Mouse (Mus musculus) Patski (cell line): Measurements from ENCODE around the gene 1700028K03Rik. TPM values are rescaled to one million over a fixed set of nuclear protein-coding genes. Genes with fewer than 3 reads are reported as not detected.

Experiments
- ATAC-seq: fragments of 100-300 bp; one replicate; pipeline ENCODE4 v1.8.0; 2021
- CTCF ChIA-PET: fragments of 350-600 bp; sonication (Branson Sonifier 250); formaldehyde crosslinking; loops from one replicate; lab custom pipeline; 2022; ENCODE audit warnings: inconsistent platforms; lab: Charles Lee
- POLR2A ChIA-PET: fragments of 350-600 bp; sonication (Branson Sonifier 250); formaldehyde crosslinking; loops from one replicate; lab custom pipeline; 2022; ENCODE audit warnings: antibody characterized with exemption, inconsistent platforms; lab: Charles Lee
- DNase-seq: peaks from one replicate; pipeline ENCODE4 v3.0.0-alpha.2; 2011; ENCODE audit warnings: low read depth, low spot score
- H3K27me3 ChIP-seq: fragments of 371-371 bp; one replicate; pipeline ENCODE4 v1.5.1; 2021
- CTCF ChIP-seq: fragments of 100-300 bp; IDR thresholded peaks from one replicate; pipeline ENCODE4 v1.5.1; 2021
- in situ Hi-C: fragments of 300-500 bp; cut with MboI; formaldehyde crosslinking; loops from 3 replicates; pipeline ENCODE4 v1.11.1; 2018; ENCODE audit warnings: low pct_unique_long_range_greater_than_20kb, mixed read lengths
- polyA plus RNA-seq: library from polyadenylated mRNA; unstranded; gene quantifications from one replicate; pipeline ENCODE4 v1.2.3, GENCODE M21; 2021

The 1700028K03Rik gene
- polyA plus RNA-seq, 1 experiment from 2014 or later = 0.04 TPM

DNA sequence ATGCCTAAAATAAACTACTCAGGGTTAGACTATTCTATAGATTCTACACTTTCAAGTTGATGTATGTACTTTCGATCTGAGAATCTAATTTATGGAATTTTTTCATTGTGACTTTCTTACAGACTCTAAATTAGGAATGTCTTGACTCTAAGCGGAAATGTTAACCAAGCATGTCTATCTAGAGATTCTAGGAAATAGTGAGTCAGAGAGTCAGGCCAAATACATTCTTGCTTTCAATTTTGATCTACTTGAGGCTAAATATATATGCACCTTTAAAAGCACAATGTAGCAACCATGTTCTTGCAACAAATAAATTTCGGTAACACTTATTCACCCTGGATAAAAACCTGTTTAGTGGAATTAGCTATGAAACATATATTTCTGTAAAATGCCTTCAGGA, 5.7 kb upstream of the 1700028K03Rik start:
- ATAC-seq = no peak
- ChIA-PET CTCF (interaction anchor here (1.2 to 1.6 kb wide), 2 partner anchors 11 to 19 kb away, joined by 3 to 4 read pairs; no protein-coding TSS in a partner anchor), POLR2A (interaction anchor here (1.0 kb wide), 1 partner anchor 13 kb away, joined by 7 read pairs; no protein-coding TSS in a partner anchor)
- DNase-seq = no peak
- in situ Hi-C loops = no loop called here
- no peak for TF ChIP-seq CTCF
- H3K27me3 ChIP-seq = peaks cover 25% of the 10 kb centered on the region

GRCm38 (mm10) chr5:107533590-107533989, 919 bp upstream of the 1700028K03Rik start:
- ChIA-PET CTCF (interaction anchor here (2.0 kb wide), 1 partner anchor 12 kb away, joined by 4 read pairs; no protein-coding TSS in a partner anchor), POLR2A (no interaction called here)
- ATAC-seq (no peak), DNase-seq (no peak)
- in situ Hi-C loops = no loop called here
- TF ChIP-seq CTCF = no peak
- H3K27me3 ChIP-seq = peaks cover 42% of the 10 kb centered on the region

- peaks cover 18% of the 10 kb centered on the region for H3K27me3 ChIP-seq
- no peak for TF ChIP-seq CTCF
- ATAC-seq = no peak
- POLR2A ChIA-PET = interaction anchor here (0.5 to 1.0 kb wide), 2 partner anchors 11 to 12 kb away, joined by 4 to 7 read pairs; no protein-coding TSS in a partner anchor
- CTCF ChIA-PET = no interaction called here
- in situ Hi-C loops = no loop called here
- DNase-seq = no peak
Measured at GRCm38 (mm10) chr5:107541696-107542095, 7.2 kb downstream of the 1700028K03Rik start.

DNA sequence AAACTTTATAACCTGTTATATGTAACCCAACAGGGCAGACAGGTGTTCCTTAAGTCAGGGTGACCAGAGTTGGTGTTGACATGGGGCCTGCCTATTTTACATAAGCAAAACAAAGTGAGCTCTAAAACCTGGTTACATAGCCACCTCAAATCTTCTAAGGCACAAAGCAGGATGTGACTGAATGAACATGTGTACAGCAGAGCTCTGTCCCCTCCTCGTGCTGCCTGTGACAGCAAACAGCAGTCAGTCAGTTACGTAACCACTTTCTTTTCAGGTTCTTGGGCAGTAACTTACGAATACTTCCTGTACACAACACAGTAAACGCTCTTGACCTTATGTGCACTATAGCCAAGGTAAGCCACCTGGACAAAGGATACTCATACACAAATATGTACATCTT, 11.4 kb downstream of the 1700028K03Rik start:
- ChIA-PET POLR2A (interaction anchor here (0.6 kb wide), 1 partner anchor 14 kb away, joined by 4 read pairs; no protein-coding TSS in a partner anchor), CTCF (interaction anchor here (1.6 kb wide), 1 partner anchor 14 kb away, joined by 4 read pairs; no protein-coding TSS in a partner anchor)
- TF ChIP-seq CTCF = no peak
- no peak for ATAC-seq
- in situ Hi-C loops = no loop called here
- H3K27me3 ChIP-seq = no peaks in the 10 kb centered on the region
- no peak for DNase-seq

DNA sequence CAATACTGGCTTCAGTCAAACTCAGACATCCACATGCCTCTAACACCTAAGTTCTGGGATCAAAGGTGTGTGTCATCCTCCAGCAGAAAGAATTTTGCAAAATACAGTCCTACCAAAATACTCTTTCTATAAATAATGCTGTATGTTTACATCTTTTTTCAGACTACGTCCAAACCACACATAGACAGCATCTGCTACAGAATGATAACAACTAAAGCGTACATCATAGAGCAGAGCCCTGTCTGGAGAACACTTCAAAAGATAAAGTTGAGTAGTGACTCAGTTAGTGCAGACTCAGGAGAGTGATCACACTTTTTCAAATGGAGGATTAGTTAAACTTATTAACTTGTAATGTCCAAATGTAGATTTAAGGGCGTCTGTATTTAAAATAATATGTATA, 13.4 kb downstream of the 1700028K03Rik start:
- ChIA-PET POLR2A (no interaction called here), CTCF (interaction anchor here (1.3 kb wide), 1 partner anchor 18 kb away, joined by 3 read pairs; no protein-coding TSS in a partner anchor)
- in situ Hi-C loops = no loop called here
- ATAC-seq (no peak), DNase-seq (no peak)
- no peak for TF ChIP-seq CTCF
- H3K27me3 ChIP-seq = no peaks in the 10 kb centered on the region

GRCm38 (mm10) chr5:107548444-107548843, 13.9 kb downstream of the 1700028K03Rik start:
- CTCF ChIA-PET = interaction anchor here (1.3 kb wide), 1 partner anchor 18 kb away, joined by 3 read pairs; no protein-coding TSS in a partner anchor

GRCm38 (mm10) chr5:107554336-107554735, 19.8 kb downstream of the 1700028K03Rik start:
- in situ Hi-C loops = no loop called here
- DNase-seq (no peak), ATAC-seq (no peak)
- ChIA-PET CTCF (no interaction called here), POLR2A (no interaction called here)
- no peak for TF ChIP-seq CTCF
- no peaks in the 10 kb centered on the region for H3K27me3 ChIP-seq

More at GRCm38 (mm10) chr5:107548444-107548843, 13.9 kb downstream of the 1700028K03Rik start:
- in situ Hi-C loops = no loop called here
- DNase-seq (no peak), ATAC-seq (no peak)
- POLR2A ChIA-PET = no interaction called here
- no peak for TF ChIP-seq CTCF
- H3K27me3 ChIP-seq = no peaks in the 10 kb centered on the region

- ChIA-PET CTCF (interaction anchor here (0.8 to 1.4 kb wide), 4 partner anchors 10 to 36 kb away, joined by 3 read pairs; no protein-coding TSS in a partner anchor), POLR2A (interaction anchor here (0.8 kb wide), 1 partner anchor 14 kb away, joined by 3 read pairs; no protein-coding TSS in a partner anchor)
- no peaks in the 10 kb centered on the region for H3K27me3 ChIP-seq
- no peak for TF ChIP-seq CTCF
- ATAC-seq (no peak), DNase-seq (no peak)
- in situ Hi-C loops = no loop called here
Measured at GRCm38 (mm10) chr5:107556969-107557368, 22.5 kb downstream of the 1700028K03Rik start.

DNA sequence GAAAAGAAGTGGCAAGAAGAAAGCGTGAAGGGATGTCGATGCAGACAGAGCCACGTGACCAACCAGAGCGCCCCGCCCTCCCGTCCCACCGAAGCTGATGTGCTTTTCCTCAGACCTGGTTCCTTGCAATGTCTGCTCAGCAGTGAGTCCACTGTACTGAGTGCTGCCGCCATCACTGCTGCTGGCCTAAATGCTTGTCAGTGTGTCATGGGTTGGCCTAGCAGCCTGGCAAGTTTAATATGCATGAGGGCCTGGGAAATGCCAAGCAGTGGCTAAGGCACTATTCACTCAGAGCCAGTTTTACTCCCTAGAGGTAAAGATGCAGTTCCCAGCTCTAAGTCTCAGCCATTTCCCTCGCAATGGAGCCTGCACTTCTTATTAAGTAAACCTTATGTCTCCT, 34.6 kb downstream of the 1700028K03Rik start:
- no peaks in the 10 kb centered on the region for H3K27me3 ChIP-seq
- CTCF ChIA-PET = interaction anchor here (2.1 kb wide), 1 partner anchor 9 kb away, joined by 7 read pairs; no protein-coding TSS in a partner anchor
- in situ Hi-C loops = no loop called here
- TF ChIP-seq CTCF = no peak
- POLR2A ChIA-PET = no interaction called here
- ATAC-seq (no peak), DNase-seq (no peak)

- POLR2A ChIA-PET = no interaction called here
- peak; percentile 94 for ATAC-seq
- no peak for TF ChIP-seq CTCF
- CTCF ChIA-PET = no interaction called here
- in situ Hi-C loops = no loop called here
- DNase-seq = peak; percentile 60
- H3K27me3 ChIP-seq = no peaks in the 10 kb centered on the region
Measured at GRCm38 (mm10) chr5:107597301-107598077, 63.0 kb downstream of the 1700028K03Rik start, which contains the start of the genes Rpap2 and Glmn. Gene Rpap2, plus strand, starts transcription at chr5:107597373. Gene Glmn, minus strand, starts transcription at chr5:107597888.
